Mouse (Mus musculus): ENCODE data around the gene Ncor1.

The Ncor1 gene

GRCm38 (mm10) chr11:62266466-62267214 lies 191.7 kb downstream of the Ncor1 start:
- DNase-seq (ENCODE audit: low spot score) = no peak

Data from ovary, postnatal 10 days (tissue).